Mouse (Mus musculus) cerebellum, adult 9-11 months (tissue): ENCODE measurements around the gene Aaas.
"Not testable (repeated sequence)": the region's sequence is repeated elsewhere in the genome, so short reads cannot be mapped to it uniquely, and the experiment has no call there.

Source experiments
- DNase-seq: peaks from one replicate; pipeline ENCODE4 v3.0.0; 2022

The Aaas gene

GRCm38 (mm10) chr15:102355871-102356441, 5.4 kb upstream of the Aaas start:
- DNase-seq: peak; percentile 48

GRCm38 (mm10) chr15:102355134-102355870, 4.7 kb upstream of the Aaas start:
- no peak for DNase-seq

GRCm38 (mm10) chr15:102353986-102354385, 3.4 kb upstream of the Aaas start:
- no peak for DNase-seq

- no peak for DNase-seq
These were observed 1.6 kb upstream of the Aaas start for GRCm38 (mm10) chr15:102352177-102352576.

- no peak for DNase-seq
These were observed 346 bp upstream of the Aaas start for GRCm38 (mm10) chr15:102350942-102351291.

GRCm38 (mm10) chr15:102346444-102346843, 4.1 kb downstream of the Aaas start:
- DNase-seq: no peak

- no peak for DNase-seq
These were observed 6.1 kb downstream of the Aaas start for GRCm38 (mm10) chr15:102344490-102344889.

- DNase-seq: no peak
These were observed 9.0 kb downstream of the Aaas start for GRCm38 (mm10) chr15:102341580-102341979.

- DNase-seq: no peak
These were observed 11.0 kb downstream of the Aaas start for GRCm38 (mm10) chr15:102339612-102340011.

GRCm38 (mm10) chr15:102336946-102337345, 13.6 kb downstream of the Aaas start:
- no peak for DNase-seq

- DNase-seq: not testable (repeated sequence)
These were observed 14.6 kb downstream of the Aaas start for GRCm38 (mm10) chr15:102335925-102336324.

- no peak for DNase-seq
These were observed 15.3 kb downstream of the Aaas start for GRCm38 (mm10) chr15:102335254-102335653.

- DNase-seq: peak; percentile 83
These were observed 19.0 kb downstream of the Aaas start, which contains the start of gene Myg1 for GRCm38 (mm10) chr15:102331610-102332015. Gene Myg1, plus strand, starts transcription at chr15:102331709.

- DNase-seq: no peak
These were observed 23.7 kb downstream of the Aaas start for GRCm38 (mm10) chr15:102326892-102327291.

GRCm38 (mm10) chr15:102326022-102326576, 24.5 kb downstream of the Aaas start, which contains the start of gene Pfdn5:
Gene Pfdn5, plus strand, starts transcription at chr15:102326116.
- peak; percentile 88 for DNase-seq

- peak; percentile 44 for DNase-seq
These were observed 25.7 kb downstream of the Aaas start for GRCm38 (mm10) chr15:102324654-102325473.

GRCm38 (mm10) chr15:102316263-102316662, 34.3 kb downstream of the Aaas start:
- peak; percentile 45 for DNase-seq

GRCm38 (mm10) chr15:102315292-102315691, 35.3 kb downstream of the Aaas start:
- no peak for DNase-seq

GRCm38 (mm10) chr15:102311489-102311888, 39.1 kb downstream of the Aaas start:
- DNase-seq: no peak

GRCm38 (mm10) chr15:102310074-102310845, 40.3 kb downstream of the Aaas start:
- DNase-seq: no peak

GRCm38 (mm10) chr15:102308717-102309116, 41.9 kb downstream of the Aaas start:
- no peak for DNase-seq

GRCm38 (mm10) chr15:102302542-102302941, 48.0 kb downstream of the Aaas start:
- DNase-seq: no peak
